Mouse (Mus musculus) lung, embryonic 14.5 days (tissue): Measurements from ENCODE around the gene Nup93. TPM values are rescaled to one million over a fixed set of nuclear protein-coding genes. Genes with fewer than 3 reads are reported as not detected.

Experiments
- ATAC-seq: fragments of 200-750 bp; cut with Nextera tagmentation; 2 replicates; pipeline ENCODE4 v1.8.0; 2017; ENCODE audit warnings: mild to moderate bottlenecking, moderate TSS enrichment, moderate library complexity; ENCODE audit not compliant: insufficient read depth
- DNase-seq: peaks from one replicate; pipeline ENCODE4 v3.0.0-alpha.2; 2015
- H3K27ac ChIP-seq: fragments of 300-500 bp; sonication (generic); 2 replicates; pipeline ENCODE4 v1.5.1; 2014; ENCODE audit warnings: low read depth, mild to moderate bottlenecking, moderate library complexity
- H3K27me3 ChIP-seq: fragments of 300-500 bp; sonication (generic); 2 replicates; pipeline ENCODE4 v1.6.1; 2014; ENCODE audit warnings: low read length, control low read depth; ENCODE audit not compliant: insufficient read depth
- H3K36me3 ChIP-seq: fragments of 300-500 bp; sonication (generic); 2 replicates; pipeline ENCODE4 v1.6.1; 2014; ENCODE audit warnings: control low read depth; ENCODE audit not compliant: insufficient read depth
- H3K4me1 ChIP-seq: fragments of 300-500 bp; sonication (generic); 2 replicates; pipeline ENCODE4 v1.6.1; 2014; ENCODE audit warnings: antibody characterized with exemption, control low read depth; ENCODE audit not compliant: insufficient read depth
- H3K4me2 ChIP-seq: fragments of 300-500 bp; sonication (generic); 2 replicates; pipeline ENCODE4 v1.6.1; 2014; ENCODE audit warnings: mild to moderate bottlenecking
- H3K4me3 ChIP-seq: fragments of 300-500 bp; sonication (generic); 2 replicates; pipeline ENCODE4 v1.5.1; 2014; ENCODE audit warnings: low read depth, low read length
- H3K9ac ChIP-seq: fragments of 300-500 bp; sonication (generic); 2 replicates; pipeline ENCODE4 v1.6.1; 2014
- H3K9me3 ChIP-seq: fragments of 300-500 bp; sonication (generic); 2 replicates; pipeline ENCODE4 v1.6.1; 2016; ENCODE audit warnings: low read depth, low read length, control low read depth
- CTCF ChIP-seq: IDR thresholded peaks from 2 replicates; pipeline ENCODE4 v1.5.1; 2016; ENCODE audit warnings: antibody characterized with exemption, low read depth
- WGBS: fragments of 180-500 bp; shearing (Covaris S2); extraction: QIAGEN DNeasy Blood & Tissue Kit; methylation state at CpG from one replicate; pipeline ENCODE4 v1.1.7; 2014; 5-methylcytosine and 5-hydroxymethylcytosine counted together
- polyA plus RNA-seq: library from polyadenylated mRNA; unstranded; fragments of >200 nt; fragmentation: Nextera tagmentation; extraction: Ambion mirVana; gene quantifications from 2 replicates; pipeline ENCODE4 v1.2.1, GENCODE M21; 2014

Gene Nup93
- polyA plus RNA-seq, 1 experiment from 2014 or later: 126 TPM

DNA sequence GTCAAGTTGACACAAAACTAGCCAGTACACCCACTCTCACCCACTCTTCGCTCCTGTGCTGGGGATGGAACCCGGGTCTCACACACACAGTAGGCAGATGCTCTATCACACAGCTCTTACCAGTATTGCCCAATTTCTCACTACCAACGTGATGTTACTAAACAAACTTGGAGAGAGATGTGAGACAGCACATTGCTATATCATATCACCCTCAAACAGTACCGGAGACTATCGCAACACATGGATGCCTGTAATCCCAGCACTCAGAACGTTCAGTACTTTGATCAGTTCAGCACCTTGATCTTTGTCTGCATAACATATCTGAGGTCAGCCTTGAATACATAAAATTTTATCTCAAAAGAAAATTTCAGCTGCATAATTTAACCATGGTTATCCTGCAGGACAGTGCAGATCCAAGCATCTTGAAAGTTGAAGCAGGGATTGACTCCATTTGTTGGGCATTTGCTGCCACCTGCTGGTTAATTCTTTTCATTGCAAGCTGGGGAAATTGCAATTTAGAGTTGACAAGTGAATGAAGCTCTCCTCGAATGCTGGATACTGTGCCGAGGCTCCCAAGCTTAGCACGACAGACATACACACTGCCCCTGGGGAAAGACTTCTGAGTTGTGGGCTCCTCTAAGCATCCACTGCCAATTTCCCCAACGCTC, 15.0 kb upstream of the Nup93 start:
- no peak overlapping the region for H3K4me3 ChIP-seq
- WGBS: 41% methylated on average over 10 of the region's 10 CpGs
- ATAC-seq (peak; percentile 52; the same call in 1 of the 2 replicates), DNase-seq (peak; percentile 94)
- peak; percentile 89 for TF ChIP-seq CTCF
- H3K27ac ChIP-seq: no peak overlapping the region
- H3K36me3 ChIP-seq: no peaks in the 10 kb centered on the region
- H3K4me1 ChIP-seq: no peaks in the 10 kb centered on the region
- no peak overlapping the region for H3K9ac ChIP-seq
- no peak overlapping the region; the same call in 1 of the 2 replicates for H3K4me2 ChIP-seq
- H3K27me3 ChIP-seq: no peaks in the 10 kb centered on the region
- H3K9me3 ChIP-seq: no peaks in the 10 kb centered on the region

DNA sequence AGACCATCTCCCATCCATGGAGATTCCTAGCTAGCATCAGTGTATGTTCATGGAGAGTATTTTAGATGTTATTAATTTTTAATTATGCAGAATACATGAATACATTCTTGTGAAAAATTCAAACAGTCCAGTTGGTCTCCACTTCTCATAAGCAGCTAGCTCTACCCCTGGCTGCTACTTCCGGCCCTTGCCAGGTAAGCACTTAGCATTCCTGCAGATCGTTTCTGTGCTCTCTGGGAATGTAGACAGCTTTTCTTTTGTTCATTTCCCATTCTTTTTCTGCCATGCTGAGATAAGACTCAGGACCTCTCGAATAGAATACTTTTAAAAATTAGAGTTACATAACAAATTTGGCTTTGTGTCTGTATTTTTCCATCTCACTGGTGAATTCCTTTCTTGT, 10.3 kb upstream of the Nup93 start:
- Histone ChIP-seq H3K4me3 (no peak overlapping the region), H3K9ac (no peak overlapping the region), H3K4me2 (no peak overlapping the region), H3K4me1 (no peaks in the 10 kb centered on the region), H3K9me3 (no peaks in the 10 kb centered on the region), H3K27ac (peak overlapping the region; percentile 70), H3K27me3 (no peaks in the 10 kb centered on the region), H3K36me3 (no peaks in the 10 kb centered on the region)
- no peak for TF ChIP-seq CTCF
- peak; percentile 27 for DNase-seq
- no peak for ATAC-seq
- WGBS: 55% methylated on average over 3 of the region's 3 CpGs

DNA sequence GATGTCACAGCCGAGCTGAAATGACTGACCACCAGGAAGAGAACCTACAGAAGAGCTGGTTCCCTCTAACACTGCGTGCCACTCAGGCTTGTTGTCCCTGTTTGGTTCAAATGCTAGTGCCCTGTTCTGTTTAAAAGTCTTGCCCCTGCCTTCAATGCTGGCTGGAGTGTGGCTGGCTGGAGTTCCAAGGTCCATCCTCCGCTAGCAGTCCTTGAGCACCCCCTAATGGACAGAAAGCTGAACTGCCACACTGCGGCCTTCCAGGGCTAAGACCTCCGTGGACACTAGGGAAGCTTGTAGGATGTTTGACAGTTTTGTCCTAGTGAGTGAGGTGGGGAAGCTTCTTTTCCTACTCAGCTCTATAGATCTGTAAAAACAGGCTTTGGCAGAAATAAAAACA, 8.6 kb upstream of the Nup93 start:
- Histone ChIP-seq H3K4me1 (no peaks in the 10 kb centered on the region), H3K9me3 (no peaks in the 10 kb centered on the region), H3K4me3 (no peak overlapping the region), H3K9ac (no peak overlapping the region), H3K36me3 (no peaks in the 10 kb centered on the region), H3K4me2 (no peak overlapping the region), H3K27ac (no peak overlapping the region), H3K27me3 (no peaks in the 10 kb centered on the region)
- WGBS: 18% methylated on average over 5 of the region's 5 CpGs
- ATAC-seq (peak; percentile 66), DNase-seq (peak; percentile 92)
- peak; percentile 91 for TF ChIP-seq CTCF

- H3K9ac ChIP-seq: no peak overlapping the region
- DNase-seq: no peak
Measured at GRCm38 (mm10) chr8:94206256-94206655, 8.1 kb upstream of the Nup93 start.

GRCm38 (mm10) chr8:94207491-94207890, 6.9 kb upstream of the Nup93 start:
- Histone ChIP-seq H3K4me2 (no peak overlapping the region), H3K9me3 (no peaks in the 10 kb centered on the region), H3K4me3 (no peak overlapping the region), H3K4me1 (no peaks in the 10 kb centered on the region), H3K27ac (no peak overlapping the region), H3K27me3 (no peaks in the 10 kb centered on the region), H3K36me3 (no peaks in the 10 kb centered on the region), H3K9ac (no peak overlapping the region)
- DNase-seq (no peak), ATAC-seq (no peak)
- TF ChIP-seq CTCF: no peak
- WGBS: 52% methylated on average over 2 of the region's 2 CpGs

More at GRCm38 (mm10) chr8:94206256-94206655, 8.1 kb upstream of the Nup93 start:
- no peaks in the 10 kb centered on the region for H3K9me3 ChIP-seq
- H3K4me3 ChIP-seq: no peak overlapping the region
- TF ChIP-seq CTCF: no peak
- H3K36me3 ChIP-seq: no peaks in the 10 kb centered on the region
- WGBS: 72% methylated on average over 8 of the region's 8 CpGs
- H3K4me1 ChIP-seq: no peaks in the 10 kb centered on the region
- no peaks in the 10 kb centered on the region for H3K27me3 ChIP-seq
- H3K4me2 ChIP-seq: no peak overlapping the region
- no peak for ATAC-seq
- H3K27ac ChIP-seq: no peak overlapping the region

- H3K4me1 ChIP-seq: no peaks in the 10 kb centered on the region
- H3K4me2 ChIP-seq: no peak overlapping the region
- no peak overlapping the region for H3K9ac ChIP-seq
- WGBS: 69% methylated on average over 6 of the region's 6 CpGs
- no peaks in the 10 kb centered on the region for H3K36me3 ChIP-seq
- H3K4me3 ChIP-seq: no peak overlapping the region
- no peaks in the 10 kb centered on the region for H3K27me3 ChIP-seq
- H3K9me3 ChIP-seq: no peaks in the 10 kb centered on the region
- no peak overlapping the region for H3K27ac ChIP-seq
- ATAC-seq (no peak), DNase-seq (no peak)
- no peak for TF ChIP-seq CTCF
Measured at GRCm38 (mm10) chr8:94209639-94210038, 4.7 kb upstream of the Nup93 start.

- no peak for TF ChIP-seq CTCF
- H3K4me2 ChIP-seq: no peak overlapping the region
- no peaks in the 10 kb centered on the region for H3K36me3 ChIP-seq
- 66% methylated on average over 3 of the region's 3 CpGs for WGBS
- ATAC-seq: no peak
- no peaks in the 10 kb centered on the region for H3K27me3 ChIP-seq
- DNase-seq: no peak
- H3K9ac ChIP-seq: no peak overlapping the region
- no peak overlapping the region for H3K27ac ChIP-seq
- no peak overlapping the region for H3K4me3 ChIP-seq
- no peaks in the 10 kb centered on the region for H3K9me3 ChIP-seq
- peaks cover 1% of the 10 kb centered on the region; the same call in 1 of the 2 replicates for H3K4me1 ChIP-seq
Measured at GRCm38 (mm10) chr8:94210225-94210624, 4.1 kb upstream of the Nup93 start.
